Mouse (Mus musculus) 416B (cell line): ENCODE data around the gene Pla2g4b.

Source experiments
- DNase-seq: peaks from one replicate; pipeline ENCODE4 v3.0.0; 2011; ENCODE audit warnings: low read depth

Pla2g4b gene

DNA sequence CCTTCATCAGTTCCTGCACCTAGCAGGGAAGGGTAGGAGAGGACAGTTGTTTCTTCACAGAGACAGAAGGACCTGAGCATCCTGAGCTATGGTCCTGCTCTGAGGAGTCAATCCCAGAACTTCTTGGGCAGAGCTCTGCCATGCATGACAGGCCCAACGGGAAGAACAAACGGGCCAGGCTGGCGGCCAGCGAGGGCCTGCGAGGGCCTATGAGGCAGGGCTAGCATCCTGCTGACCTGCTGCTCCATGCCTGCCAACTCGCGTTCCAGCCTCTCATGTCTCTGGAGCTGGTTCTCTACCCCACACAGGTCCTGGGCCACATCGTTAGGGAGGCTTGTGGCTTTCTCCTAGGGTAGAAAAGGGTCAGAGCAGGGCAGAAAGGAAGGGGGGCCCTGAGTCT lies 29.0 kb downstream of the Pla2g4b start:
- DNase-seq = no peak

DNA sequence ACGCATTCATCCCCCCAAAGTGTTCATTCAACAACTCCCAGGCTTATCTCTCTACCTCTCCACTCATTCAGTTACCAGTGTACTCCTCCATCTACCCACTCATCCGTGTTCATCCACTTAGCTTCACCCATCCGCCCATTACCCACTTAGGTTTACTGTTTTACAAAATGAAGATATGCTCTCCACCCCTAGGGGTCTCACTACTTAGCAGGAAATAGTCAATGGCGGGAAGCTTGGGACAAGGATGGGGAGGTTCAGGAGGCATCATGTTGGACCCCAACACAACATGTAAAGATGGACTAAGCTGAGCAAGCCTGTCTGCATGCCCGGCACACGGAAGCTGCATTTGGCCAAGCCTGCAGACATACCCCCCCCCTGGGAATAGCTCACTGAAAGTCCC lies 31.4 kb downstream of the Pla2g4b start:
- DNase-seq = peak; percentile 16

GRCm38 (mm10) chr2:120065243-120065642 lies 32.0 kb downstream of the Pla2g4b start:
- no peak for DNase-seq

- DNase-seq = no peak
Measured at GRCm38 (mm10) chr2:120066224-120066623, 33.0 kb downstream of the Pla2g4b start.

GRCm38 (mm10) chr2:120068555-120069465 lies 35.6 kb downstream of the Pla2g4b start:
- DNase-seq = peak; percentile 66

- no peak for DNase-seq
Measured at GRCm38 (mm10) chr2:120069466-120069990, 36.3 kb downstream of the Pla2g4b start.

GRCm38 (mm10) chr2:120074096-120074495 lies 40.9 kb downstream of the Pla2g4b start:
- no peak for DNase-seq

DNA sequence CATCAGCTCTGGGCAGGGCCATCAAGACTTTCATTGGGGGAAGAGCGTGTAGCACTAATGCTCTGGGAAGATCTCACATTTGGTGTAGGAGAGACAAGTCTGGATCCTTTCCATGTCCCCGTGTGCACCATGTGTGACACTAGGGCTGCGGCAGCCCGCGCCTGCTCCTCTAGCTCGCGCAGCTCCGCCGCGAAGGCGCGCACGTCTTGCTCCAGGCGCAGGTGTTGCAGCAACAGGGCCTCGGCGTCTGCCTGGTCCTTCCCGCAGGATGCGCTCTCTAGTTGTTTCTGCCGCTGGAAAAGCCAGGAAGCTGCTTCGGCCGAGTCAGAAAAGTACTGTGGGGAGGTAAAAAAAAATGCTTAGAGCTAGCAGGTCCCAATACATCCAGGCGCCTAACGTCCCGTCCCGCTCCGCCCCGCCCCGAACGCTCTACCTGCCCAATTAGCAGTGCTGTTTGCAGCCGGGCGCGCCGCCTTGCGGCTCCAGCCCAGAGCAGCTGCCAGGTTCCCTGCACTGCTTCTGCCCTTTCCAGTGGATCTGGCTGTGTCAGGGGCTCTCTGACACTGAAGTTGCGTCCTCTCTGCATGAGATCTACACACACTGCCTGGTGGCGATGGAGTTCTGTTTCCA lies 43.0 kb downstream of the Pla2g4b start:
- no peak for DNase-seq

GRCm38 (mm10) chr2:120082416-120082815 lies 49.2 kb downstream of the Pla2g4b start:
- no peak for DNase-seq

DNA sequence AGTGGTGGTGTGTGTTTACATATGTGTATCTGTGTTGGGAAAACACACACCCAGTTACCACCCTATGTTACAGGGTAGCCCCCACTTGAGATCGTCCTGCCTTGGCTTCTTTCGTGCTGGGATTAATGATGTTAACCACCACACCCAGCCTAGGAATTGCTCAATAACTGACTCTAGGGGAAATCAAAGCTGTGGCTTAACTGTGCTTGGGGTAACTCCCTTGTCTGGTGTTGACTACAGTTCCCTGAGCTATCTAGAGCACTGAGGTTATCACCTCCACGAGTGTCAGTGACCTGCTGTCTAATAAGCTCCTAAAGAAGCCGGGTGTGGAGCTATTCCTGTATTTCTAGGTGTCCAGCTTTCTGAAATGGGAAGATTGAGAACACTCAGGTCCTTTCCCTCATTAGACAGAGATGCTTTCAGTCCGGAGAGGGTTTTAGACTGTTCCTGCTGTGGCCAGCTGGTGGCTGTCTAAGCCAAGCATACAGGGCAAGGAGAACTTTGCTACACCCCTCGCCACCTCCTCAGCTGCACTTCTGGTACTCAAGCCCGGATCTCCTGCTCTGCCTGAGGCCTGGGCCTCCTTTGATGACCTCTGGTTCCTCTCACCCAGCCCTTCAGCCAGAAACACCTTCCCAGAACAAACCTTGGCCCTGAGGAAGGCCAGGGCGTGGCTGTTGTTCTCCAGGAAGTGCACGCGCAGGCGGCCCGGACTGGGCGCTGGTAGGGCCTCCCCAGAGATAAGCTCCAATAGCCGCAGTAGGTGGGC lies 51.6 kb downstream of the Pla2g4b start:
- peak; percentile 56 for DNase-seq

- no peak for DNase-seq
Measured at GRCm38 (mm10) chr2:120086038-120086437, 52.8 kb downstream of the Pla2g4b start.

- no peak for DNase-seq
Measured at GRCm38 (mm10) chr2:120087391-120087790, 54.2 kb downstream of the Pla2g4b start.

DNA sequence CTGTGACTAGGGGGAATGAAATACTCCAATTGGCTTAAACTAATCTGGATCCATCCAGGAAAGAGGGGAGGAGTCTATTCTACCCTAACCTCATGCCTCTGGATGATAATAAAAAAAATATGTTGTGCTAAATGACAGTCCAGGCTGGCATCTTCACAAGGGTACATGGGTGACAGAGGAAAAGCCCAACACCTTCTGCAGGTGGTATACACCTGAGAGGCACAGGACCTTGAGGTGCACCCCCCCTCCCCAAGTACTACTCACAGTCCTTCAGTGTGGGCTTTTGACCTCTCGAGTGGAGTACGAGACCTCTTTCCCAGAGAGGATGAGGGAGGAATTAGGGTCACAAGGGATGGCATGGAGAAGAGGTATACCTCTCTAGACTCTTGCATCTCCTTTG lies 54.7 kb downstream of the Pla2g4b start:
- no peak for DNase-seq

- no peak for DNase-seq
Measured at GRCm38 (mm10) chr2:120090979-120091378, 57.8 kb downstream of the Pla2g4b start.
